Mouse (Mus musculus): ENCODE measurements around the gene Prokr1.

Gene Prokr1

GRCm38 (mm10) chr6:87538376-87539270 is 51.9 kb downstream of the Prokr1 start:
- TF ChIP-seq GATA4 (IDR thresholded peaks at IDR 0.05; ENCODE audit: insufficient replicate concordance, low read length): no peak

DNA sequence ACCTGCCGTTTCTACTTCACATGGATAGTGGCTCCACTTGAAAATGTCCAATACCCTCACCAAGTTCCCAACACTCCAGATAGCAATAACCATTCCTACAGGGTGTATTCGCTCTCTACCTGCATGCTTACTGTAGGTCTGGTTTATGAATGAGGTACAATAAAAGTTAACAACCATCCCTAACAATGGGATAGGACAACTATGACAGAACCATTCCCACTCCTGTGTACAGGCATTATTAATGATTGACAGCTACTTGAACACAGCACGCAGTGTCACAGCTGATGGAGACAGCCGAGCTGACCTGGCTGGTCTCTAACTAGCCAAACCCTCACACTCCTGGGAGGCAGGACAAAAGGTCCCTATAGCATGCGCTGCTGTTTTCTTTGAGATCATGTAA is 52.9 kb downstream of the Prokr1 start:
- TF ChIP-seq GATA4 (IDR thresholded peaks at IDR 0.05; ENCODE audit: insufficient replicate concordance, low read length): no peak

- TF ChIP-seq GATA4 (IDR thresholded peaks at IDR 0.05; ENCODE audit: insufficient replicate concordance, low read length): no peak
Measured at GRCm38 (mm10) chr6:87536270-87536669, 54.3 kb downstream of the Prokr1 start.

- no peak for TF ChIP-seq GATA4 (IDR thresholded peaks at IDR 0.05; ENCODE audit: insufficient replicate concordance, low read length)
Measured at GRCm38 (mm10) chr6:87535651-87536050, 54.9 kb downstream of the Prokr1 start.

GRCm38 (mm10) chr6:87534855-87535575 is 55.5 kb downstream of the Prokr1 start:
- TF ChIP-seq GATA4 (IDR thresholded peaks at IDR 0.05; ENCODE audit: insufficient replicate concordance, low read length): no peak

- TF ChIP-seq GATA4 (IDR thresholded peaks at IDR 0.05; ENCODE audit: insufficient replicate concordance, low read length): no peak
Measured at GRCm38 (mm10) chr6:87532953-87533710, 57.4 kb downstream of the Prokr1 start, which contains the start of gene Arhgap25. Gene Arhgap25 (minus strand): TSS chr6:87533259.

GRCm38 (mm10) chr6:87531456-87532015 is 59.0 kb downstream of the Prokr1 start:
- no peak for TF ChIP-seq GATA4 (IDR thresholded peaks at IDR 0.05; ENCODE audit: insufficient replicate concordance, low read length)

GRCm38 (mm10) chr6:87530386-87530785 is 60.2 kb downstream of the Prokr1 start:
- TF ChIP-seq GATA4 (IDR thresholded peaks at IDR 0.05; ENCODE audit: insufficient replicate concordance, low read length): no peak

Data from liver, adult (tissue).